Mouse (Mus musculus) kidney, adult 2 months (tissue): ENCODE results near the gene Taar7e. TPM values are rescaled to one million over a fixed set of nuclear protein-coding genes. Genes with fewer than 3 reads are reported as not detected.

Experiments
- DNase-seq: peaks from one replicate; pipeline ENCODE4 v3.0.0; 2021
- H3K27ac ChIP-seq: fragments of 200-500 bp; 2 replicates; pipeline ENCODE4 v1.5.1; 2012; ENCODE audit warnings: low read depth, low read length, control low read depth, inconsistent platforms; ENCODE audit not compliant: insufficient read depth
- H3K27me3 ChIP-seq: fragments of 200-500 bp; replicated peaks from 2 replicates; pipeline ENCODE4 v1.6.1; 2012; ENCODE audit warnings: mild to moderate bottlenecking, moderate library complexity, low read length, inconsistent platforms; ENCODE audit not compliant: control insufficient read depth, insufficient read depth
- H3K36me3 ChIP-seq: fragments of 200-500 bp; 2 replicates; pipeline ENCODE4 v1.6.1; 2012; ENCODE audit warnings: mild to moderate bottlenecking, moderate library complexity, low read length, inconsistent platforms; ENCODE audit not compliant: control insufficient read depth, insufficient read depth
- H3K4me1 ChIP-seq: fragments of 200-500 bp; 2 replicates; pipeline ENCODE4 v1.6.1; 2011; ENCODE audit warnings: low read length; ENCODE audit not compliant: control insufficient read depth, insufficient read depth
- H3K4me3 ChIP-seq: fragments of 200-500 bp; 2 replicates; pipeline ENCODE4 v1.5.1; 2011; ENCODE audit warnings: mild to moderate bottlenecking, low read depth, low read length, control low read depth; ENCODE audit not compliant: insufficient read depth
- CTCF ChIP-seq: fragments of 200-500 bp; conservative IDR thresholded peaks from 2 replicates; pipeline ENCODE4 v1.5.1; 2011; ENCODE audit warnings: low read depth, mild to moderate bottlenecking, control low read depth, low read length, moderate library complexity, mixed read lengths; ENCODE audit not compliant: insufficient read depth, insufficient read length
- POLR2A ChIP-seq: fragments of 200-500 bp; IDR thresholded peaks from one replicate; pipeline ENCODE4 v1.6.1; 2011; ENCODE audit warnings: low read depth, low read length, control low read depth
- WGBS: fragments of 180-500 bp; shearing (Covaris S2); methylation state at CpG from one replicate; pipeline ENCODE4 v1.1.7; 2018; 5-methylcytosine and 5-hydroxymethylcytosine counted together
- polyA plus RNA-seq: library from polyadenylated mRNA; depleted of rRNA; stranded (reverse); fragments of >200 nt; gene quantifications from 2 replicates; pipeline ENCODE4 v1.2.3, GENCODE M21; 2012; rRNA removed

Gene Taar7e
- polyA plus RNA-seq, 1 experiment: not detected

DNA sequence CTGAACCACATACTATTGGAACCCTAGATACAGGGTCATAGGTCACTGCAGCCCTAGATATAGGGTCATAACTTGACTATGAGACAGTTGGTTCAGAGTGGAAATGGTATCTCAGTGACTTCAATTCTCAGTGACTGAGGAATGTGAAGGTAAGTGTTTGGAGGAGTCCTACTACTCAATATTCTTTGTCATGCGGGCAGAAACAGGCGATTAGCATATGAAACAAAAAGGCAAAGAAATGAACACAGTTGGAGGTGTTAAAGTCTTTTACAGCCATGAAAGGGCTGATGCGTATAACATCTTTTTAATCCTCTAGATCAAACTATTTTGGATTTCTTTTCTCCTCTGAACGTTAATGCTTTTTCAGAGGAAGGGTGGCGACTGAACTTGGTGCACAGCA, 48.5 kb downstream of the Taar7e start:
- no peak for DNase-seq
- Histone ChIP-seq H3K4me1 (0 out of 2 replicates have a peak, but pooled peaks cover 2% of the 10 kb centered on the region), H3K36me3 (no peaks in the 10 kb centered on the region), H3K27ac (no peak overlapping the region), H3K27me3 (no peaks in the 10 kb centered on the region), H3K4me3 (no peak overlapping the region)
- WGBS: 88% methylated on average over 5 of the region's 5 CpGs
- TF ChIP-seq CTCF: no peak

DNA sequence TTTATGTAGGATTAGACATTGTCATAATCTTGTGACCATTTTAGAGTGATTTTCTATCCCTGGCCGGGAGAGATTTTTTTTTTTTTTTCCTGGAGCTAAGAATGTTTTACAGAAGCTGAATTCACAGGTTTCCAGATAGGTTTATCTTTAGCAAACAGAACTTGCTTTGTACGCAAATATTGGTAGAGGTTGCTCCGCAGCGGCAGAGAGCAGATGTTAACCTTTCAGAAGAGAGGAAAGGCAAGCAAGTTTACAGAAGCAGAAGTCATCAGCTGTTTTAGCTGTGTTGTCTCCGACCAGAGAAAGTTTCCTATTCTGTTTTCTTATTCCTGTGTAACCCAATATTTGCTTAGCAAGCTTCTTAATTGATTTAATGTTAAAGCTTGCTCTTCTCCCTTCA, 49.1 kb downstream of the Taar7e start:
- DNase-seq: no peak
- TF ChIP-seq POLR2A (no peak), CTCF (no peak)
- H3K36me3 ChIP-seq: no peaks in the 10 kb centered on the region
- whole genome bisulfite sequencing: 60% methylated on average over 5 of the region's 5 CpGs
- no peak overlapping the region for H3K27ac ChIP-seq
- 0 out of 2 replicates have a peak, but pooled peaks cover 2% of the 10 kb centered on the region for H3K4me1 ChIP-seq
- no peak overlapping the region for H3K4me3 ChIP-seq
- no peaks in the 10 kb centered on the region for H3K27me3 ChIP-seq

DNA sequence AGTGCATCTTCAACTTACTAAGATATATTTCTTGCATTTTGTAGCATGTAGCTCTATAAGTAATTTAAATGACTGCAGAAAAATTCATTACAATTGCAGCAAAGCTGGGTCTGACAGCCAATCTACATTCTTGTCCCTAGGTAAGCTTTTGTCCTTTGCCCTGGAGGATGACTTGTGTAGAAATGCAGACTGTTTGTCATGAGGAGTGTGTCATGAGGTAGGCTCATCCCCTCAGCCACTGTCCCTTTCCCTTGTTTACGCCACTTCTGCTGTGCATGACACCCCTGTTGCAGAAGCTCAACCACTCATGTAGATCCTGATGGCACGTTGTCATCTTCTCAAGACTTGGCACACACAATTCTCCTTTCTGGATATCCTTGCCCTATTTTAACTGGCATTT, 49.8 kb downstream of the Taar7e start:
- Histone ChIP-seq H3K4me3 (no peak overlapping the region), H3K27me3 (no peaks in the 10 kb centered on the region), H3K4me1 (0 out of 2 replicates have a peak, but pooled peaks cover 2% of the 10 kb centered on the region), H3K36me3 (no peaks in the 10 kb centered on the region), H3K27ac (no peak overlapping the region)
- DNase-seq: no peak
- WGBS: 93% methylated on average over 2 of the region's 2 CpGs
- TF ChIP-seq CTCF (no peak), POLR2A (no peak)

Other genes starting within 250 kb of the Taar7e start
- gene Slc18b1, start 240.6 kb upstream of the Taar7e start, polyA plus RNA-seq: 14.8 and 15.6 TPM in 2 replicates
- 0.57 and 0.59 TPM in 2 replicates for gene Vnn3, start 186.2 kb upstream of the Taar7e start, polyA plus RNA-seq
- 69.6 and 78.5 TPM in 2 replicates for gene Vnn1, start 142.9 kb upstream of the Taar7e start, polyA plus RNA-seq
- gene Taar1, start 117.3 kb upstream of the Taar7e start, polyA plus RNA-seq: not detected in 2 replicates
- not detected in 2 replicates for gene Taar2, start 99.0 kb upstream of the Taar7e start, polyA plus RNA-seq
- gene Taar3, start 88.1 kb upstream of the Taar7e start, polyA plus RNA-seq: not detected in 2 replicates
- not detected in 2 replicates for gene Taar4, start 77.1 kb upstream of the Taar7e start, polyA plus RNA-seq
- gene Taar5, start 66.9 kb upstream of the Taar7e start, polyA plus RNA-seq: 0.08 TPM in 1 of 2 replicates, not detected in the other
- gene Taar6, start 52.0 kb upstream of the Taar7e start, polyA plus RNA-seq: not detected in 2 replicates
- gene Taar7a, start 44.1 kb upstream of the Taar7e start, polyA plus RNA-seq: not detected in 2 replicates
- gene Taar7b, start 37.7 kb upstream of the Taar7e start, polyA plus RNA-seq: not detected in 2 replicates
- not detected in 2 replicates for gene Taar7d, start 10.4 kb upstream of the Taar7e start, polyA plus RNA-seq
- gene Taar7f, start 11.9 kb downstream of the Taar7e start, polyA plus RNA-seq: not detected in 2 replicates
- gene Taar8a, start 38.9 kb downstream of the Taar7e start, polyA plus RNA-seq: not detected in 2 replicates
- gene Taar8b, start 54.7 kb downstream of the Taar7e start, polyA plus RNA-seq: not detected in 2 replicates
- gene Taar8c, start 64.3 kb downstream of the Taar7e start, polyA plus RNA-seq: not detected in 2 replicates
- not detected in 2 replicates for gene Taar9, start 71.9 kb downstream of the Taar7e start, polyA plus RNA-seq
- 168 and 197 TPM in 2 replicates for gene Stx7, start 111.7 kb downstream of the Taar7e start, polyA plus RNA-seq
- gene Moxd1, start 185.9 kb downstream of the Taar7e start, polyA plus RNA-seq: 0.06 and 0.23 TPM in 2 replicates